Mouse (Mus musculus) CH12.LX (cell line): ENCODE measurements around the gene Steap1. TPM values are rescaled to one million over a fixed set of nuclear protein-coding genes. Genes with fewer than 3 reads are reported as not detected.
A peak's percentile ranks its signal among the peaks of the same experiment; 100 is the strongest.

Experiments
- DNase-seq: peaks from one replicate; pipeline ENCODE4 v3.0.0-alpha.2; 2013; ENCODE audit errors: extremely low read depth
- H3K27ac ChIP-seq: 2 replicates; pipeline ENCODE4 v1.5.1; 2012; ENCODE audit warnings: low read depth, mild to moderate bottlenecking, control low read depth, moderate library complexity; ENCODE audit not compliant: insufficient read depth
- H3K27me3 ChIP-seq: replicated peaks from 2 replicates; pipeline ENCODE3; 2012; ENCODE audit warnings: inconsistent platforms
- H3K36me3 ChIP-seq, 2 experiments: replicated peaks in 1 of 2; 2 replicates each; pipeline versions ENCODE3 to v1.6.1; 2012; ENCODE audit warnings: inconsistent platforms in 1 of 2, low read length in 1 of 2, mild to moderate bottlenecking in 1 of 2, mixed read lengths in 1 of 2, moderate library complexity in 1 of 2; ENCODE audit not compliant: control insufficient read depth in 1 of 2, insufficient read depth in 1 of 2
- H3K4me1 ChIP-seq, 2 experiments: 2 replicates each; pipeline ENCODE4 v1.6.1; 2012; ENCODE audit warnings: inconsistent platforms in 1 of 2, moderate library complexity in 1 of 2; ENCODE audit not compliant: insufficient read depth in 2 of 2, control insufficient read depth in 1 of 2
- H3K4me2 ChIP-seq: 2 replicates; pipeline ENCODE4 v1.6.1; 2012; ENCODE audit warnings: low read depth, mild to moderate bottlenecking, control low read depth; ENCODE audit not compliant: poor library complexity, insufficient read depth, severe bottlenecking
- H3K4me3 ChIP-seq, 3 experiments: fragments of 150-350 bp in 1 of 3; sonication (generic) in 1 of 3; replicated peaks in 1 of 3; 2 replicates each; pipeline versions ENCODE3 to v1.5.1; 2011 to 2012; ENCODE audit warnings: low read depth in 2 of 3, low read length in 2 of 3, mild to moderate bottlenecking in 2 of 3, moderate library complexity in 2 of 3, control low read depth in 1 of 3, improper control_type of control experiment in 1 of 3, inconsistent platforms in 1 of 3, mixed read lengths in 1 of 3; ENCODE audit not compliant: poor library complexity in 1 of 3
- H3K79me2 ChIP-seq: replicated peaks from 2 replicates; pipeline ENCODE4 v1.6.1; 2012; ENCODE audit warnings: mild to moderate bottlenecking, moderate library complexity; ENCODE audit not compliant: control insufficient read depth, poor library complexity, insufficient read depth, severe bottlenecking; ENCODE audit errors: extremely low read depth
- H3K9ac ChIP-seq: 2 replicates; pipeline ENCODE4 v1.6.1; 2012; ENCODE audit warnings: low read depth, mild to moderate bottlenecking, control low read depth, moderate library complexity; ENCODE audit not compliant: insufficient read depth
- H3K9me3 ChIP-seq: replicated peaks from 2 replicates; pipeline ENCODE3; 2012; ENCODE audit warnings: low read length, inconsistent platforms, mixed read lengths
- CHD2 ChIP-seq: IDR thresholded peaks from 2 replicates; pipeline ENCODE4 v1.6.1; 2011; ENCODE audit warnings: low read length, improper control_type of control experiment
- CTCF ChIP-seq, 2 experiments: IDR thresholded peaks in 1 of 2; conservative IDR thresholded peaks in 1 of 2; 2 replicates each; pipeline ENCODE4 v1.5.1; 2011 to 2012; ENCODE audit warnings: low read depth in 2 of 2, low read length in 2 of 2, improper control_type of control experiment in 1 of 2, inconsistent platforms in 1 of 2, mild to moderate bottlenecking in 1 of 2, moderate library complexity in 1 of 2
- E2F4 ChIP-seq: IDR thresholded peaks from 2 replicates; pipeline ENCODE4 v1.6.1; 2011; ENCODE audit warnings: low read depth, low read length, improper control_type of control experiment; ENCODE audit not compliant: insufficient replicate concordance
- ELF1 ChIP-seq: IDR thresholded peaks from 2 replicates; pipeline ENCODE4 v1.6.1; 2014; ENCODE audit warnings: low read depth, mild to moderate bottlenecking, inconsistent platforms, low read length, improper control_type of control experiment
- EP300 ChIP-seq: IDR thresholded peaks from 2 replicates; pipeline ENCODE4 v1.6.1; 2011; ENCODE audit warnings: low read length, improper control_type of control experiment
- ETS1 ChIP-seq: conservative IDR thresholded peaks from 2 replicates; pipeline ENCODE4 v1.6.1; 2012; ENCODE audit warnings: low read depth, mild to moderate bottlenecking, inconsistent platforms, low read length, improper control_type of control experiment, moderate library complexity
- HCFC1 ChIP-seq: IDR thresholded peaks from 2 replicates; pipeline ENCODE4 v1.6.1; 2012; ENCODE audit warnings: low read depth, mild to moderate bottlenecking, inconsistent platforms, low read length, improper control_type of control experiment
- JUND ChIP-seq: conservative IDR thresholded peaks from 2 replicates; pipeline ENCODE4 v1.6.1; 2011; ENCODE audit warnings: low read depth, low read length, improper control_type of control experiment
- MAFK ChIP-seq: IDR thresholded peaks from 2 replicates; pipeline ENCODE4 v1.6.1; 2011; ENCODE audit warnings: low read length, improper control_type of control experiment; ENCODE audit not compliant: insufficient replicate concordance
- MAX ChIP-seq: IDR thresholded peaks from 2 replicates; pipeline ENCODE4 v1.6.1; 2011; ENCODE audit warnings: low read length, improper control_type of control experiment
- MAZ ChIP-seq: IDR thresholded peaks from 2 replicates; pipeline ENCODE4 v1.6.1; 2012; ENCODE audit warnings: low read depth, mild to moderate bottlenecking, inconsistent platforms, low read length, improper control_type of control experiment, moderate library complexity
- MXI1 ChIP-seq: IDR thresholded peaks from 2 replicates; pipeline ENCODE4 v1.6.1; 2011; ENCODE audit warnings: mild to moderate bottlenecking, low read depth, low read length, improper control_type of control experiment
- MYC ChIP-seq: IDR thresholded peaks from 2 replicates; pipeline ENCODE4 v1.6.1; 2011; ENCODE audit warnings: low read depth, mild to moderate bottlenecking, improper control_type of control experiment, low read length
- PAX5 ChIP-seq: IDR thresholded peaks from 2 replicates; pipeline ENCODE4 v1.6.1; 2012; ENCODE audit warnings: low read length, inconsistent platforms, mixed read lengths
- POLR2A ChIP-seq: IDR thresholded peaks from 2 replicates; pipeline ENCODE4 v1.6.1; 2011; ENCODE audit warnings: low read depth, mild to moderate bottlenecking, improper control_type of control experiment, low read length
- RAD21 ChIP-seq: IDR thresholded peaks from 2 replicates; pipeline ENCODE4 v1.6.1; 2011; ENCODE audit warnings: low read depth, mild to moderate bottlenecking, low read length, improper control_type of control experiment, moderate library complexity
- SMC3 ChIP-seq: IDR thresholded peaks from 2 replicates; pipeline ENCODE4 v1.6.1; 2011; ENCODE audit warnings: low read depth, low read length, improper control_type of control experiment
- TCF12 ChIP-seq: IDR thresholded peaks from 2 replicates; pipeline ENCODE4 v1.6.1; 2014; ENCODE audit warnings: low read depth, mild to moderate bottlenecking, inconsistent platforms, low read length, improper control_type of control experiment
- UBTF ChIP-seq: IDR thresholded peaks from 2 replicates; pipeline ENCODE4 v1.6.1; 2012; ENCODE audit warnings: low read depth, mild to moderate bottlenecking, inconsistent platforms, low read length, improper control_type of control experiment, moderate library complexity
- USF1 ChIP-seq: IDR thresholded peaks from 2 replicates; pipeline ENCODE4 v1.6.1; 2014; ENCODE audit warnings: low read depth, mild to moderate bottlenecking, inconsistent platforms, low read length, improper control_type of control experiment
- USF2 ChIP-seq: conservative IDR thresholded peaks from 2 replicates; pipeline ENCODE4 v1.6.1; 2011; ENCODE audit warnings: low read depth, low read length, improper control_type of control experiment
- ZC3H11A ChIP-seq: IDR thresholded peaks from 2 replicates; pipeline ENCODE4 v1.6.1; 2012; ENCODE audit warnings: low read depth, mild to moderate bottlenecking, inconsistent platforms, low read length, improper control_type of control experiment
- ZNF384 ChIP-seq: IDR thresholded peaks from 2 replicates; pipeline ENCODE4 v1.6.1; 2012; ENCODE audit warnings: low read depth, low read length, improper control_type of control experiment, inconsistent platforms
- dilution Hi-C: fragments of 300-500 bp; cut with MboI; formaldehyde crosslinking; loops from 2 replicates; pipeline ENCODE4 v1.14.3; 2020; ENCODE audit warnings: low sequenced_read_pairs; ENCODE audit not compliant: extremely low pct_unique_long_range_greater_than_20kb, extremely low pct_ligation_motif_present
- in situ Hi-C: fragments of 300-500 bp; cut with MboI; formaldehyde crosslinking; loops from 3 replicates; pipeline ENCODE4 v1.14.3; 2019; ENCODE audit warnings: low sequenced_read_pairs, low pct_ligation_motif_present, low pct_unique_long_range_greater_than_20kb, mixed read lengths
- polyA plus RNA-seq: library from polyadenylated mRNA; unstranded; fragments of >175 nt; gene quantifications from 2 replicates; pipeline ENCODE4 v1.2.1, GENCODE M21; 2012; ENCODE audit warnings: low read depth; ENCODE audit not compliant: insufficient read length
- total RNA-seq, 2 experiments: library from RNA; depleted of rRNA; stranded (reverse); fragments of 300-350 nt in 1 of 2; fragments of >200 nt in 1 of 2; gene quantifications; 2 replicates each; pipeline ENCODE4 v1.2.3; 2012 to 2014

Steap1 gene
- total and polyA plus RNA-seq, 3 experiments = not detected

DNA sequence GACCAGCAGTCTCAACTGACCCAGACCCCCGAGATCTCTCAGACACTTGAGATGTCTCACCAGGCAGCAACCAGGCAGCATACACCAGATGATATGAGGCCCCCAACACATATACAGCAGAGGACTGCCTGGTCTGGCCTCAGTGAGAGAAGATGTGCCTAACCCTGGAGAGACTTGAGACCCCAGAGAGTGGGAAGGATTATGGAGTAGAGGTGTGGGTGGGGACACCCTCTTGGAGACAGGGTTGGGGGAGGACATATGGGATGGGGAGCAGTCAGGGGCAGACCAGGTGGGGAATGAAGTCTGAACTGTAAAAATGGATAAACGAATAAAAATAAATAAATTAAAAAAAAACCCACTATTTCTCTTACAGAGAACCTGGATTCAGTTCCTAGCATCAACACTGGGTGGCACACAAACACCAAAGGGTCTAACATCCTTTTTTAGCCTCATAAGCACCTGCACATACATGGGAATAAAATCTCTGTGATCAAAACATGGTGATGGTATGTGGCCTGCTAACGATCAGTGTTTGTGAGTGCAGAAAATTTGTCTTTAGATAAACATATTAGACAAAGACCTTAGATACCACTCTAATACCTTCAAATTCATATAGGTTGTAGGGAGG, 7.4 kb upstream of the Steap1 start:
- H3K36me3 ChIP-seq = no peaks in the 10 kb centered on the region
- no peak overlapping the region for H3K9ac ChIP-seq
- no peaks in the 10 kb centered on the region for H3K9me3 ChIP-seq
- no peaks in the 10 kb centered on the region for H3K27me3 ChIP-seq
- TF ChIP-seq PAX5 (no peak), JUND (no peak), USF1 (no peak), EP300 (no peak), USF2 (no peak), TCF12 (no peak), SMC3 (peak; percentile 31), ELF1 (no peak), RAD21 (peak; percentile 47), MAX (no peak), POLR2A (no peak), CTCF (conservative IDR thresholded peaks at IDR 0.05 in 1 of 2, IDR thresholded peaks at IDR 0.05 in 1 of 2; ENCODE audit: low read depth in 2 of 2, low read length in 2 of 2) (peak in 1 of 2 experiments; percentile 42; a peak in 2 of 4 replicates), MAZ (no peak), MAFK (no peak)
- no peak for DNase-seq
- dilution Hi-C loops (no loop called here), in situ Hi-C loops (loop anchor here (10.0 kb wide), 1 partner anchor 262 kb away; no protein-coding TSS in a partner anchor)
- H3K4me1 ChIP-seq = peaks cover 0 to 2% of the 10 kb centered on the region in 2 experiments; a peak in 1 of 4 replicates
- no peak overlapping the region for H3K4me2 ChIP-seq
- no peak overlapping the region for H3K27ac ChIP-seq
- H3K4me3 ChIP-seq = no peak overlapping the region
- no peaks in the 10 kb centered on the region for H3K79me2 ChIP-seq

DNA sequence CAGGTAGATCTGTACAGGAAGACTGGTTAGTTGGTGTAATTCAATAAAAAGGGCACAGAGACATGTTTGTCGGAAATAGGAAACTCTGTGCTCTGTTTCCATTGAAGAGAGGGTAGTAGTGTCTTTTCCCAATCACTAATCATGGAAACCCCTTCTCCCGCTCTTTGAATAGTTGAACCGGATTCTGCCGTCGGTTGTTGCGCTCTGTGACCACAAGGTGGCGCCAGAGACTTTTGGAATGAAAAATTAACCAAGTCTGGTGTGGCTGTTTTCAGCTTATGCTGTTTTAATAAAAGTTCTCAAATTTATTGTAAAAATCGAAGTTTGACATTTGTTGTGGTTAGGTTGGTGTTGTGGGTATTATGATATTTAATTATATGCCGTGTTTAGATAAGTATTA, 5.9 kb upstream of the Steap1 start:
- in situ Hi-C loops = loop anchor here (10.0 kb wide), 1 partner anchor 260 kb away; no protein-coding TSS in a partner anchor

More for the DNA sequence above, 5.9 kb upstream of the Steap1 start:
- Histone ChIP-seq H3K4me3 (no peak overlapping the region), H3K36me3 (no peaks in the 10 kb centered on the region), H3K4me2 (peak overlapping the region; percentile 50; the same call in 1 of the 2 replicates), H3K4me1 (peaks cover 0 to 2% of the 10 kb centered on the region in 2 experiments; a peak in 1 of 4 replicates), H3K9ac (no peak overlapping the region), H3K9me3 (no peaks in the 10 kb centered on the region), H3K79me2 (no peaks in the 10 kb centered on the region), H3K27me3 (no peaks in the 10 kb centered on the region), H3K27ac (no peak overlapping the region)
- dilution Hi-C loops = no loop called here
- TF ChIP-seq USF2 = no peak
- peak; percentile 79 to 88 for TF ChIP-seq CTCF (conservative IDR thresholded peaks at IDR 0.05 in 1 of 2, IDR thresholded peaks at IDR 0.05 in 1 of 2; ENCODE audit: low read depth in 2 of 2, low read length in 2 of 2)
- no peak for TF ChIP-seq MAZ
- no peak for TF ChIP-seq ELF1
- no peak for TF ChIP-seq ZNF384
- no peak for TF ChIP-seq PAX5
- no peak for TF ChIP-seq MXI1
- peak; percentile 71 for TF ChIP-seq SMC3
- TF ChIP-seq E2F4 = 0 out of 2 replicates have a peak, but pooled peaks have one; percentile 27
- TF ChIP-seq UBTF = no peak
- no peak for TF ChIP-seq MYC
- TF ChIP-seq ZC3H11A = no peak
- no peak for TF ChIP-seq ETS1
- no peak for TF ChIP-seq CHD2
- TF ChIP-seq HCFC1 = no peak
- TF ChIP-seq RAD21 = peak; percentile 90
- peak; percentile 44 for DNase-seq
